Mouse (Mus musculus) CH12.LX (cell line): Measurements from ENCODE around the gene Dad1.

Source experiments
- CTCF ChIP-seq, 2 experiments: IDR thresholded peaks in 1 of 2; conservative IDR thresholded peaks in 1 of 2; 2 replicates each; pipeline ENCODE4 v1.5.1; 2011 to 2012; ENCODE audit warnings: low read depth in 2 of 2, low read length in 2 of 2, improper control_type of control experiment in 1 of 2, inconsistent platforms in 1 of 2, mild to moderate bottlenecking in 1 of 2, moderate library complexity in 1 of 2
- ELF1 ChIP-seq: IDR thresholded peaks from 2 replicates; pipeline ENCODE4 v1.6.1; 2014; ENCODE audit warnings: low read depth, mild to moderate bottlenecking, inconsistent platforms, low read length, improper control_type of control experiment
- EP300 ChIP-seq: IDR thresholded peaks from 2 replicates; pipeline ENCODE4 v1.6.1; 2011; ENCODE audit warnings: low read length, improper control_type of control experiment
- MAFK ChIP-seq: IDR thresholded peaks from 2 replicates; pipeline ENCODE4 v1.6.1; 2011; ENCODE audit warnings: low read length, improper control_type of control experiment; ENCODE audit not compliant: insufficient replicate concordance
- MXI1 ChIP-seq: IDR thresholded peaks from 2 replicates; pipeline ENCODE4 v1.6.1; 2011; ENCODE audit warnings: mild to moderate bottlenecking, low read depth, low read length, improper control_type of control experiment
- SMC3 ChIP-seq: IDR thresholded peaks from 2 replicates; pipeline ENCODE4 v1.6.1; 2011; ENCODE audit warnings: low read depth, low read length, improper control_type of control experiment
- USF1 ChIP-seq: IDR thresholded peaks from 2 replicates; pipeline ENCODE4 v1.6.1; 2014; ENCODE audit warnings: low read depth, mild to moderate bottlenecking, inconsistent platforms, low read length, improper control_type of control experiment
- USF2 ChIP-seq: conservative IDR thresholded peaks from 2 replicates; pipeline ENCODE4 v1.6.1; 2011; ENCODE audit warnings: low read depth, low read length, improper control_type of control experiment

- no peak for TF ChIP-seq CTCF (conservative IDR thresholded peaks at IDR 0.05 in 1 of 2, IDR thresholded peaks at IDR 0.05 in 1 of 2; ENCODE audit: low read depth in 2 of 2, low read length in 2 of 2)
- no peak for TF ChIP-seq USF2
- no peak for TF ChIP-seq MAFK
- no peak for TF ChIP-seq ELF1
- TF ChIP-seq SMC3 = no peak
- TF ChIP-seq USF1 = no peak
- no peak for TF ChIP-seq EP300
- TF ChIP-seq MXI1 = no peak
Observed at GRCm38 (mm10) chr14:54187211-54187610, 66.7 kb downstream of the Dad1 start.
